Mouse (Mus musculus): ENCODE data around the gene Gm42517. TPM values are rescaled to one million over a fixed set of nuclear protein-coding genes. Genes with fewer than 3 reads are reported as not detected.

The Gm42517 gene
- polyA plus RNA-seq (2016; fragmentation: Nextera tagmentation; extraction: Ambion mirVana) = 0.13 and 0.20 TPM in 2 replicates

DNA sequence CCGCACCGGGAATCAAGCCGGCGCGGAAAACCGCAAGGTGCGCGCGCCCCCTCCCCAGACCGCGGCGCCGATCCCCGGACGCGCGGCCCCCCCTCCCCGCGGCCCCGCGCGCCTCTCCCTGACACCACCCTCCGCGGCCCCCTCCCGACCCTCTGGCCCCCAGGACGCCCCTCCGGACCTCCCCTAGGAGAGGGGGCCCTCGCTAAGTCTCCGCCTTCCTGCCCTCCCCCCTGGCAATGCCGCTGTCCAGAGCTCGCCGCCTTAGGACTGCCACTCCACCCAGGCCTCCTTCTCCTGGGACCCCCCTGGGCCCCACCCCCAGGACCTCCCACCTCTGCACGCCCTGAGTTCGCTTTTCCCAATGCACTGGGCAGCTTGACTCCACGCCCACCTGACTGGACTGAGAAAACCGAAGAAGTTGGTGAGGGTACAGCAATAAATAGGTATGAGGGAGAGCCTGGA lies at the start of gene Gm42517:
Gm42517 (minus strand) TSS at position 52 of the 462 bp plus-strand sequence.
- Histone ChIP-seq H3K9ac (replicated peaks) (peak within 1 kb of the TSS; percentile 58), H3K27ac (replicated peaks) (no peak within 1 kb of the TSS), H3K27me3 (peaks cover 97% of the 10 kb centered on the region), H3K4me1 (peaks cover 29% of the 10 kb centered on the region), H3K36me3 (no peaks in the 10 kb centered on the region), H3K4me2 (replicated peaks) (peak within 1 kb of the TSS; percentile 93), H3K4me3 (peak within 1 kb of the TSS; percentile 60), H3K9me3 (no peaks in the 10 kb centered on the region)
- ATAC-seq (ENCODE audit: low FRiP score, low read depth) = peak; percentile 42
- WGBS = 1% methylated on average over 24 of the region's 36 CpGs

DNA sequence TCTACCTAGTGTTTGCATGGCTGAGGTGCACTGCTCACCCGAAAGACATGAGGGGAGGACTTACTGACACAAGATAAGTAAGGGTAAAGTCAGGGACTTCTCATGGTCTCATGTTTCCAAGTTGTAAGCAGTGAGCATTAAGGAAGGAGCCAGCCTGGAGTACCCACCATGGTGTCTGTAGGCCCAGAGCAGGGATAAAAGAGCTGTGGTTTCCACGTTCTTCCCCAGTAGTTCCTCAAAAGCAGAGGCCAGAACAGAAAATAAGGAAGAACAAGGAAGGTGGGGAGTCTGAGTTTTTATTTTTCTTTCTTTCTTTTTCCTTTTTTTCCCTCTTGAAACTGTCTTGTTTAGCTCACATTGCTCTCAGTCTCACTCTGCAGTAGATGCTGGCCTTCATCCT lies 47.0 kb upstream of the Gm42517 start:
- H3K4me1 ChIP-seq = no peaks in the 10 kb centered on the region
- H3K9me3 ChIP-seq = no peaks in the 10 kb centered on the region
- H3K27ac ChIP-seq (replicated peaks) = no peak overlapping the region
- WGBS = 84% methylated on average over 2 of the region's 2 CpGs
- no peak overlapping the region for H3K4me3 ChIP-seq
- H3K4me2 ChIP-seq (replicated peaks) = no peak overlapping the region
- ATAC-seq (ENCODE audit: low FRiP score, low read depth) = no peak
- H3K9ac ChIP-seq (replicated peaks) = no peak overlapping the region
- H3K27me3 ChIP-seq = no peaks in the 10 kb centered on the region
- H3K36me3 ChIP-seq = no peaks in the 10 kb centered on the region

DNA sequence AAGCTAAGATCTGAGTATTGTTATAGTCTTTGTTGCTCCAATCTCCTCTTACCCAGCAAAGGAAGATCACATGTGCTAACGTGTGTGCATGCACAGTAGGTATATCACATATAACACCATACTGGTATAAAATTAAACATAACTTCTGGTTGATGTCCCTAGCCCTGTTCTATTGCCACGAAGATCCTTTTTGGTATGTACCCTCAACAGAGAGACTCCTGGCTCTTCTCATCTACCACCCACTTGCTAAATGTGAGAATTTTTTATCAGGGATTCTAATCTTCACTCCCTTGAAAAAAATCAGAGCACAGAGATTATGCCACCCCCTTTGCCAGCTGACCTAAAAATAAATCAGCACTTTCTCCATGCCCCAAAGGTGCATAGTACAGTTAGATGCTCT lies 39.3 kb upstream of the Gm42517 start:
- Histone ChIP-seq H3K27ac (replicated peaks) (no peak overlapping the region), H3K9ac (replicated peaks) (no peak overlapping the region), H3K4me3 (no peak overlapping the region), H3K36me3 (no peaks in the 10 kb centered on the region), H3K4me2 (replicated peaks) (no peak overlapping the region), H3K4me1 (no peaks in the 10 kb centered on the region), H3K27me3 (no peaks in the 10 kb centered on the region; the same call in 1 of the 2 replicates), H3K9me3 (no peaks in the 10 kb centered on the region)
- WGBS = 80% methylated on average over 2 of the region's 2 CpGs
- ATAC-seq (ENCODE audit: low FRiP score, low read depth) = no peak

DNA sequence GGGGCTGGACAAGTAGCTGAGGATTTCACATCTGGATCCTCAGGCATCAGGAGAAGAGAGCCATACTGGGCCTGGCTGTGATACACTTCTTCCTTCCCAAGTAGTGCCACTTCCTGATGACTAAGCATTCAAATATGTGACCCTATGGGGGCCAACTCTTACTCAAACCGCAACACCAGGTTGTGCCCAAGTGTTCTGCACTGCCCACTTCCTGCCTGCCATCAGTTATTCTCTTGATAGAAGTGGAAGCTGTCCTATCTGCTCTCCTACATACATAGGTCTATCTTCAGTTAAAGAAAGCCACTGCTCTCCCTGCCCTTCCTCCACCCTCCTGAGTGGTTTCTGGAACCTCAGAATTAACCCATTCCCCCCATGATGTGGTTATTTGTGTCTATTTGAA lies 37.7 kb upstream of the Gm42517 start:
- no peak overlapping the region for H3K4me3 ChIP-seq
- WGBS = 63% methylated on average over 1 of the region's 1 CpGs
- H3K9me3 ChIP-seq = no peaks in the 10 kb centered on the region
- H3K27me3 ChIP-seq = no peaks in the 10 kb centered on the region; the same call in 1 of the 2 replicates
- ATAC-seq (ENCODE audit: low FRiP score, low read depth) = no peak
- no peak overlapping the region for H3K27ac ChIP-seq (replicated peaks)
- H3K4me1 ChIP-seq = no peaks in the 10 kb centered on the region
- no peak overlapping the region for H3K9ac ChIP-seq (replicated peaks)
- no peak overlapping the region for H3K4me2 ChIP-seq (replicated peaks)
- H3K36me3 ChIP-seq = no peaks in the 10 kb centered on the region

DNA sequence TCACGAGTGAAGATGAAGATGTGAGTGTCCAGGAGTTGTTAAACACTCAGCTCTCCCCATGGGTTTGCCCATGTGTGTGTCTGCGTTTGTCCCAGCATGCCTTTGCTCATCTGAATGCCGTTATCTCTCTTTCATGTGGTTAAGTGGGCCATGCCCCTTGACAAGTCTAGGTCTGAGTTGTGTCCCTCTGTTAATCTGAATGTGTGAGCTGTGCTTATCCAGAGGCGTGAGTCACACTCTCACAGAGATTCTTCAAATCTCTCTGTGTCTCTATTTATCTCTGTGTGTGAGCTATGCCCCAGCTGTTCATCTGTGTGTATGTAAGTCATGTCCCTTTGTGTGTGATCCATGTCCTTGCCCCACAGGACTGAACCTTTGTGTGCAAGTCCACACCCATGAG lies 35.7 kb upstream of the Gm42517 start:
- H3K9me3 ChIP-seq = no peaks in the 10 kb centered on the region
- no peak overlapping the region for H3K4me2 ChIP-seq (replicated peaks)
- 79% methylated on average over 4 of the region's 4 CpGs for WGBS
- no peak overlapping the region for H3K27ac ChIP-seq (replicated peaks)
- no peak overlapping the region for H3K9ac ChIP-seq (replicated peaks)
- H3K36me3 ChIP-seq = no peaks in the 10 kb centered on the region
- no peak overlapping the region for H3K4me3 ChIP-seq
- H3K4me1 ChIP-seq = no peaks in the 10 kb centered on the region
- ATAC-seq (ENCODE audit: low FRiP score, low read depth) = no peak
- no peaks in the 10 kb centered on the region; the same call in 1 of the 2 replicates for H3K27me3 ChIP-seq

DNA sequence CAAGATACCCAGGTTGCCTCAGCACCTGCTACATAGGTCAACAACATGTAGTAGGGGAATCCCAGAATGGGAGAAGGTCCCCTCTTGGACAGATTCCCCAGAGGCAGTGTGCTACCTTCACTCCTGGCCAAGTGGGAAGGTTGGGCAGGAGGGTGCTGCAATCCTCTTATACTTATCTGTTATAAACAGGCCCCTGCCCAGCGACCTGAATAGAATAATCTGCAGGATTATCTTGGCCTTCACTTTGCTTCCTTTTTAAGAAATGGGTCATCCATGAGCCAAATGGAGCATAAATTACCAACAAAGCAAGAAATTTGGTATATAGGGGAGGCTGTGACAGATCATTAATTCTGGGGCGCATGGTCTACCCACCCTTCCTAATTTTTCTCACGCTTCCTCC lies 22.0 kb upstream of the Gm42517 start:
- no peak overlapping the region for H3K27ac ChIP-seq (replicated peaks)
- WGBS = 85% methylated on average over 3 of the region's 3 CpGs
- H3K4me2 ChIP-seq (replicated peaks) = no peak overlapping the region
- no peak overlapping the region for H3K4me3 ChIP-seq
- no peaks in the 10 kb centered on the region for H3K27me3 ChIP-seq
- ATAC-seq (ENCODE audit: low FRiP score, low read depth) = no peak
- H3K36me3 ChIP-seq = no peaks in the 10 kb centered on the region
- no peaks in the 10 kb centered on the region for H3K9me3 ChIP-seq
- no peak overlapping the region for H3K9ac ChIP-seq (replicated peaks)
- H3K4me1 ChIP-seq = no peaks in the 10 kb centered on the region

DNA sequence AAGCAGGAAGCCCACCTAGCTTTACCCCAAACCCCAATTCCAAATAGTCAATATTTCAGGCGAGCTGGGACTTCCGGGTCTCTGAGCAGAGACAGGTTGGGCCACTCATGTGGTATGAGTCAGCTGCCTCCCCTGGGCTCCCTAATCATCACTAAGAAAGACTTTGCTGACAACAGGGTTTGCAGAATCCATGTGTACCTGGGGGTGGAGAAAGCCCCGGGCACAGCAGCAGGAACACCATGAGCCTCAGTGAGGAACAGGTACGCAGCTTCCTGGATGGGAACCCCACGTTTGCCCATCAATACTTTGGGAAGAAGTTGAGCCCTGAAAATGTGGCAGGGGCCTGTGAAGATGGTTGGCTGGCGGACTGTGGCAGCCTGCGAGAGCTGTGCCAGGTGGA lies 20.5 kb upstream of the Gm42517 start, which contains the start of gene Pde6b:
Pde6b (plus strand) TSS at position 191 of the 400 bp plus-strand sequence.
- H3K9ac ChIP-seq (replicated peaks) = no peak within 1 kb of the TSS
- no peaks in the 10 kb centered on the region for H3K27me3 ChIP-seq
- no peaks in the 10 kb centered on the region for H3K4me1 ChIP-seq
- H3K4me3 ChIP-seq = no peak within 1 kb of the TSS
- H3K9me3 ChIP-seq = no peaks in the 10 kb centered on the region
- no peak for ATAC-seq (ENCODE audit: low FRiP score, low read depth)
- 76% methylated on average over 7 of the region's 7 CpGs for WGBS
- H3K27ac ChIP-seq (replicated peaks) = no peak within 1 kb of the TSS
- no peak within 1 kb of the TSS for H3K4me2 ChIP-seq (replicated peaks)
- H3K36me3 ChIP-seq = no peaks in the 10 kb centered on the region

DNA sequence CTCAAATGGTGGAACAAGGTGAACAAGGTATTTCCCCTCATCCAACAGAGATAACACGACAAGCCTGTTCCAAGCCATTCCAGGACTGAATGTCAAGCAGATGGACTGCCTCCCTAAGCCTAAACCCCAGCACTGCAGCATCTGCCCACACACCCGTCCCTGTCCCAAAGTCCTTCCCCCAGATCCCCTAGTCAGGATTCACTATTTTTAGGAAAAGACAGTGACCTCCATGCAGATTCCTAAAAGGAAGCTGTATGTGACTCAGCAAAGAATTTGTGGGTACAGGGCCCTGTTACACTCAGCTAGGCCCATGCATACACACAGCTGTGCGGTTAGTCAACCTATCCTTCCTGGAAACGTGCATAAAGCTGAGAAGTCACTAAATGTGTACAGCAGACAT lies 18.7 kb upstream of the Gm42517 start:
- no peaks in the 10 kb centered on the region for H3K4me1 ChIP-seq
- no peaks in the 10 kb centered on the region for H3K9me3 ChIP-seq
- no peaks in the 10 kb centered on the region for H3K36me3 ChIP-seq
- WGBS = 71% methylated on average over 4 of the region's 4 CpGs
- no peak overlapping the region for H3K4me3 ChIP-seq
- H3K27ac ChIP-seq (replicated peaks) = no peak overlapping the region
- ATAC-seq (ENCODE audit: low FRiP score, low read depth) = no peak
- H3K27me3 ChIP-seq = no peaks in the 10 kb centered on the region
- H3K9ac ChIP-seq (replicated peaks) = no peak overlapping the region
- H3K4me2 ChIP-seq (replicated peaks) = no peak overlapping the region

DNA sequence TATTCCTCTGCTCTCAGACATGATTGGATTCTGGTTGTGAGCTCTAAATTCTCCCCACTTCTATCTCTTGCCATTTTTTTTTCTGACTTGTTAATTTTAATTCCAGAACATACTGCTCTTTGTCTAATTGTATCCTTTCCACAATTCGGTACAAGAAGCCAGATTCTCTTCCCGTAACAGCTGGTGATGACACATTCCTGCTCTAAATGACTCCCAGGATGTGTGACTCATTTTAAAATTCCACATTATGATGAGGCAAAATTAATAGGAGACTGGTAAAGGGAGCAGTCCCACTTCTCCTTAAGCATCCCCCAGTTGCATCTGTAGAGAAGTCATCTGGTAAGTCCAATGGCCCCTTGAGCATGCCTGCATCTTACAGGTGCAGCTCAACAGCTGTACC lies 17.9 kb upstream of the Gm42517 start:
- H3K4me1 ChIP-seq = no peaks in the 10 kb centered on the region
- H3K4me2 ChIP-seq (replicated peaks) = no peak overlapping the region
- H3K36me3 ChIP-seq = no peaks in the 10 kb centered on the region
- no peak overlapping the region for H3K4me3 ChIP-seq
- no peaks in the 10 kb centered on the region for H3K27me3 ChIP-seq
- no peak overlapping the region for H3K27ac ChIP-seq (replicated peaks)
- ATAC-seq (ENCODE audit: low FRiP score, low read depth) = no peak
- no peaks in the 10 kb centered on the region for H3K9me3 ChIP-seq
- H3K9ac ChIP-seq (replicated peaks) = no peak overlapping the region
- 86% methylated on average over 2 of the region's 2 CpGs for WGBS

DNA sequence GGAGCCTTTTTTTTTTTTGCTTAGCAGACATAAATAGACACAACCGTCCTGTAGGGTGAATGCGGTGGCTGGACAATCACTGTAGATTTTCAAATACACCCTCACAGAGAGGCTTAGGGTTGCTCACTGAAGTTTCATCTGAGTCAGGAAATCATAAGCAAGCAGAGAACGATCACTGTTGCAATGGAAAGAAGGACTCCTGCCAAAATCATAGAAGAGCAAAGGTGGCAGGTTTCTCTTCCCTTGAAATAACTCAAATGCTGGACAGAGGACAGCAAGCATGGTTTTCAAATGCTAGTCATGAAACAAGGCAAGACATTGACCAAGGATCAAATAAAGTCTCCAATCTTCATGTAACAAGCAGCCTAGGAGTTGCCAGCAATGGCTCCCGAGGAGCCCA lies 10.6 kb upstream of the Gm42517 start:
- 85% methylated on average over 4 of the region's 4 CpGs for WGBS
- no peak overlapping the region for H3K4me3 ChIP-seq
- H3K27me3 ChIP-seq = peaks cover 4% of the 10 kb centered on the region
- no peak for ATAC-seq (ENCODE audit: low FRiP score, low read depth)
- H3K4me2 ChIP-seq (replicated peaks) = no peak overlapping the region
- H3K9me3 ChIP-seq = no peaks in the 10 kb centered on the region
- H3K27ac ChIP-seq (replicated peaks) = no peak overlapping the region
- no peaks in the 10 kb centered on the region for H3K4me1 ChIP-seq
- H3K9ac ChIP-seq (replicated peaks) = no peak overlapping the region
- H3K36me3 ChIP-seq = no peaks in the 10 kb centered on the region

DNA sequence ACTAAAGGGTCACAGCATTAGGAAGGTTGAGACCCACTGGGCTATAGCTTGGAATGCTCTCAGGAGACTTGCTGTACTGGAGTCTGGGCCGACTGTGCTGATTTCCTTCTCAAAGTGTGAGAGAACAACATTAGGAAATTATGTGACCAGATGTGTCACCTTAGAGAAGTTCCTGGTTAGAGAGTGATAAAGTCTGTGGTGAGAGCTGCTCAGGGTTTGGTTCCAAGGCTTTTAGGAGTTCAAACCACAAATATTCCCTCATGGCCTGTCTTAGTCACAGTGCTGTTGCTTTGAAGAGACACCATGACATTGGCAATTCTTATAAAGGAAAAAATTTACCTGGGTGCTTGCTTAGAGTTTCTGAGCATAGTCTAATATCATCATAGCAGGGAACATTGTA lies 8.3 kb upstream of the Gm42517 start:
- H3K4me3 ChIP-seq = no peak overlapping the region
- H3K27me3 ChIP-seq = peaks cover 22% of the 10 kb centered on the region
- no peak overlapping the region for H3K9ac ChIP-seq (replicated peaks)
- H3K9me3 ChIP-seq = no peaks in the 10 kb centered on the region
- WGBS = 72% methylated on average over 1 of the region's 1 CpGs
- no peak overlapping the region for H3K27ac ChIP-seq (replicated peaks)
- no peak overlapping the region for H3K4me2 ChIP-seq (replicated peaks)
- no peaks in the 10 kb centered on the region for H3K36me3 ChIP-seq
- ATAC-seq (ENCODE audit: low FRiP score, low read depth) = no peak
- H3K4me1 ChIP-seq = no peaks in the 10 kb centered on the region

DNA sequence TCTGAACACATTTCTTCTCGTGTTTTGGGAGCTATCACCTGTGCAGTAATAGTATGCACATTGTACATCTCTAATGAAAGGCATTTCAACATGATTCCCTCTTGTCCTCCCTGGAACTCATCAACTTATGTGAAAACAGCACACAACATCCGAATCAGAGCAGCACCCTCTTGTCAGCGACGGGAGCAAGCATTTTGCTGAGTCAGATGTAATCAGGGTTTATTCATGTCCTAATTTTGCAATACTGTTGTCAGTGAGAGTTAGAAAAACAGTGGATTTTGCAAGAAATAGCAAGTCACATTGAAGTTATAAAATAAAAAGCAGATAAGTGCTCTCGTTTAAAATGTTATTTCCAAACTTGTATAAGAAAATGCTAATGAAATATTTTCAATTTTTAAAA lies 6.4 kb upstream of the Gm42517 start:
- ATAC-seq (ENCODE audit: low FRiP score, low read depth) = no peak
- Histone ChIP-seq H3K4me2 (replicated peaks) (no peak overlapping the region), H3K27ac (replicated peaks) (no peak overlapping the region), H3K4me3 (no peak overlapping the region), H3K27me3 (peaks cover 42% of the 10 kb centered on the region), H3K4me1 (peaks cover 3% of the 10 kb centered on the region), H3K9me3 (no peaks in the 10 kb centered on the region), H3K9ac (replicated peaks) (no peak overlapping the region), H3K36me3 (no peaks in the 10 kb centered on the region)
- WGBS = 77% methylated on average over 5 of the region's 5 CpGs

DNA sequence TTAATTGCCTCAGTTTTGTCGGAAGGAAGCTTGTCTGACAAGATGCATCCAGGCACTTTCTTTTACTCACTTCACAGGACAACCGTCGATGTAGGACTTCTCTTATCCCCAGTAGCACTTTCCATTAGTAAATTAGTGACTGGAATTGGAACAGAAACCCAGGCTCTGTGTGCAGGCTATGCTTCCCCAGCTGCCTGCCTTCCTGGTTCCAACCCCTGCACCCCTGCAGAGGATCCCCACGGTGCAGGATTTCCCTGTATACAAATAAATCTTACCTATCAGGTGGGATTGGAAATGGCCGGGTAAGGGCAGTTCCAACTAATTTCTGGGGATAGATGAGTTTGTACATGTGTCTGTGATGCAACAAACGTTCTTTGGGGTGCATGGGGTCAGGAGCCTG lies 2.2 kb upstream of the Gm42517 start:
- H3K4me1 ChIP-seq = peaks cover 29% of the 10 kb centered on the region
- H3K9ac ChIP-seq (replicated peaks) = no peak overlapping the region
- no peaks in the 10 kb centered on the region for H3K36me3 ChIP-seq
- H3K27ac ChIP-seq (replicated peaks) = no peak overlapping the region
- H3K4me3 ChIP-seq = no peak overlapping the region
- no peaks in the 10 kb centered on the region for H3K9me3 ChIP-seq
- H3K4me2 ChIP-seq (replicated peaks) = no peak overlapping the region
- H3K27me3 ChIP-seq = peaks cover 83% of the 10 kb centered on the region
- 1% methylated on average over 6 of the region's 6 CpGs for WGBS
- ATAC-seq (ENCODE audit: low FRiP score, low read depth) = no peak
